8 mouse cellular contexts compared by ENCODE assay signal in genomic region chr9:102544773-102545366, GRCm38 (mm10). TPM values are rescaled to one million over a fixed set of nuclear protein-coding genes. Genes with fewer than 3 reads are reported as not detected.
DNase-seq lines count a peak whose midpoint lies in the region; ATAC-seq lines count a peak whose summit lies in the region.

No protein-coding gene starts in this region.

- peak overlapping the region; percentile 54; the same call in 1 of the 2 replicates for H3K9ac ChIP-seq in embryonic facial prominence, embryonic 13.5 days
- no peak overlapping the region for H3K9ac ChIP-seq in heart, embryonic 11.5 days (ENCODE audit: low read depth, low read length)
- 0 out of 2 replicates have a peak overlapping the region, but pooled peaks have one; percentile 3 for H3K9ac ChIP-seq in kidney, embryonic 15.5 days
- H3K9ac ChIP-seq in limb, embryonic 15.5 days: no peak overlapping the region

- peak overlapping the region; percentile 40 for H3K4me3 ChIP-seq in embryonic facial prominence, embryonic 13.5 days
- H3K4me3 ChIP-seq in heart, embryonic 11.5 days (ENCODE audit: low read depth, low read length): peak overlapping the region; percentile 6
- H3K4me3 ChIP-seq in kidney, embryonic 15.5 days (replicated peaks): peak overlapping the region; percentile 41
- peak overlapping the region; percentile 25 for H3K4me3 ChIP-seq in limb, embryonic 15.5 days

- no peaks in the 10 kb centered on the region for H3K9me3 ChIP-seq in embryonic facial prominence, embryonic 13.5 days
- H3K9me3 ChIP-seq in heart, embryonic 11.5 days (replicated peaks; ENCODE audit: control insufficient read depth, low read length): no peaks in the 10 kb centered on the region
- H3K9me3 ChIP-seq in kidney, embryonic 15.5 days (replicated peaks): no peaks in the 10 kb centered on the region
- no peaks in the 10 kb centered on the region for H3K9me3 ChIP-seq in limb, embryonic 15.5 days

- under 1% methylated on average over 26 of the region's 26 CpGs for WGBS in embryonic facial prominence, embryonic 13.5 days
- WGBS in heart, embryonic 11.5 days (ENCODE audit: insufficient replicate concordance): 3% methylated on average over 26 of the region's 26 CpGs
- WGBS in kidney, embryonic 15.5 days: under 1% methylated on average over 26 of the region's 26 CpGs
- under 1% methylated on average over 26 of the region's 26 CpGs for WGBS in limb, embryonic 15.5 days

- H3K4me1 ChIP-seq in embryonic facial prominence, embryonic 13.5 days: peaks cover 18% of the 10 kb centered on the region
- H3K4me1 ChIP-seq in heart, embryonic 11.5 days (ENCODE audit: control insufficient read depth, insufficient read depth, low read length): 0 out of 2 replicates have a peak, but pooled peaks cover 9% of the 10 kb centered on the region
- H3K4me1 ChIP-seq in kidney, embryonic 15.5 days: peaks cover 18% of the 10 kb centered on the region
- peaks cover 16% of the 10 kb centered on the region for H3K4me1 ChIP-seq in limb, embryonic 15.5 days

- peak overlapping the region; percentile 66 for H3K4me2 ChIP-seq in embryonic facial prominence, embryonic 13.5 days
- peak overlapping the region; percentile 64 for H3K4me2 ChIP-seq in heart, embryonic 11.5 days
- H3K4me2 ChIP-seq in kidney, embryonic 15.5 days: peak overlapping the region; percentile 74
- peak overlapping the region; percentile 54 for H3K4me2 ChIP-seq in limb, embryonic 15.5 days

- no peaks in the 10 kb centered on the region for H3K36me3 ChIP-seq in embryonic facial prominence, embryonic 13.5 days
- H3K36me3 ChIP-seq in heart, embryonic 11.5 days (ENCODE audit: control insufficient read depth, insufficient read depth, low read length): no peaks in the 10 kb centered on the region
- H3K36me3 ChIP-seq in kidney, embryonic 15.5 days: no peaks in the 10 kb centered on the region
- no peaks in the 10 kb centered on the region for H3K36me3 ChIP-seq in limb, embryonic 15.5 days
- no peaks in the 10 kb centered on the region for H3K36me3 ChIP-seq in splenic B cell, adult 2 months (ENCODE audit: control insufficient read depth, insufficient read depth, low read length, poor library complexity, severe bottlenecking)

- no peak overlapping the region; the same call in 1 of the 2 replicates for H3K27ac ChIP-seq in embryonic facial prominence, embryonic 13.5 days
- no peak overlapping the region for H3K27ac ChIP-seq in heart, embryonic 11.5 days (ENCODE audit: low read depth, low read length)
- no peak overlapping the region for H3K27ac ChIP-seq in kidney, embryonic 15.5 days
- no peak overlapping the region for H3K27ac ChIP-seq in limb, embryonic 15.5 days

- ATAC-seq in embryonic facial prominence, embryonic 13.5 days (ENCODE audit: insufficient number of reproducible peaks, insufficient read depth, low FRiP score, low TSS enrichment, low read depth): no peak
- no peak for ATAC-seq in heart, embryonic 11.5 days (replicated peaks; ENCODE audit: insufficient number of reproducible peaks, low FRiP score, low TSS enrichment)
- ATAC-seq in kidney, embryonic 15.5 days (replicated peaks; ENCODE audit: low FRiP score): peak; percentile 85
- ATAC-seq in limb, embryonic 15.5 days (ENCODE audit: insufficient number of reproducible peaks, low FRiP score, low TSS enrichment, low read depth): no peak

- H3K27me3 ChIP-seq in embryonic facial prominence, embryonic 13.5 days: peaks cover 39% of the 10 kb centered on the region
- peaks cover 38% of the 10 kb centered on the region for H3K27me3 ChIP-seq in heart, embryonic 11.5 days (ENCODE audit: control insufficient read depth, insufficient read depth, low read length)
- H3K27me3 ChIP-seq in kidney, embryonic 15.5 days: peaks cover 43% of the 10 kb centered on the region
- H3K27me3 ChIP-seq in limb, embryonic 15.5 days: peaks cover 43% of the 10 kb centered on the region
- H3K27me3 ChIP-seq in splenic B cell, adult 2 months (ENCODE audit: control insufficient read depth, insufficient read depth, low read length, poor library complexity, severe bottlenecking): no peaks in the 10 kb centered on the region

- DNase-seq in 416B (ENCODE audit: low read depth): peak; percentile 85
- peak; percentile 89 for DNase-seq in adrenal gland, postnatal 14 days
- DNase-seq in naive thymus-derived CD4-positive, alpha-beta T cell, adult 2 months (ENCODE audit: low read depth): peak; percentile 84
- DNase-seq in splenic B cell, adult 2 months (ENCODE audit: low read depth, low spot score): peak; percentile 82

RNA-seq across cellular contexts. Expression of gene Ky, which starts 39.3 kb away (rescaled TPM):
- total RNA-seq in adrenal gland, postnatal 14 days (2021): 0.44 and 0.71 TPM in 2 replicates
- polyA plus RNA-seq in embryonic facial prominence, embryonic 13.5 days (2015; fragmentation: Nextera tagmentation; extraction: Ambion mirVana): 0.13 and 0.19 TPM in 2 replicates
- 0.27 and 2.3 TPM in 2 replicates for polyA plus RNA-seq in heart, embryonic 11.5 days (2014; fragmentation: Nextera tagmentation; extraction: Ambion mirVana)
- 0.27 and 0.41 TPM in 2 replicates for polyA plus RNA-seq in kidney, embryonic 15.5 days (2015; fragmentation: Nextera tagmentation; extraction: Ambion mirVana)
- 0.54 and 1.5 TPM in 2 replicates for polyA plus RNA-seq in limb, embryonic 15.5 days (2015; fragmentation: Nextera tagmentation; extraction: Ambion mirVana)

Comparison
In these comparisons a context has a peak if more than half of its experiments do, and no peak if none do; other contexts are left out.
1. H3K9ac ChIP-seq: peak in embryonic facial prominence, embryonic 13.5 days (single experiment) and kidney, embryonic 15.5 days (single experiment); none in heart, embryonic 11.5 days (single experiment) and limb, embryonic 15.5 days (single experiment).
2. Peak in every context shown above with its lines, with median percentiles within 50 percentile points of each other: DNase-seq, H3K4me2 ChIP-seq and H3K4me3 ChIP-seq.